Mouse (Mus musculus): Measurements from ENCODE around the gene Olfr402. TPM values are rescaled to one million over a fixed set of nuclear protein-coding genes. Genes with fewer than 3 reads are reported as not detected.

Gene Olfr402
- total RNA-seq (2023): not detected

DNA sequence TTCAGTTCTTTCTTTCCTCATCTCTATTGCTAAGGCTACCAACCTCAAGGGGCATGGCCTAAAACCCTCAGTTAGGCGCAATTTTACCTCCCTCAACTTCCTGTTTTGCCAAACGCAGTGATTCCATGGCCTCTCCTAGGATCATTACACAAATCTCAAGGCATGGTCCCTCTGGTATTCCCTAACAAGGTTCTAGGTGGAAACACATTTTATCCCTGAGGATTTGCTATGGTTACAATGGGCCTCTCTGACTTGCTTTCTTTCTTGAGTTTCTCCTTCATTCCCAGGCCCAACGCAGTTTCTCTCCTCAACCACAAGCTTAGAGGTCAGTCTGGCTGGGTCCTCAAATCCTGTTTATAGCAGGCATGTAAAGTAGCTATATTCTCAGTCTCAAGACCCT lies at the start of gene Olfr402:
Olfr402 (plus strand) TSS at position 301 of the 400 bp plus-strand sequence.

DNA sequence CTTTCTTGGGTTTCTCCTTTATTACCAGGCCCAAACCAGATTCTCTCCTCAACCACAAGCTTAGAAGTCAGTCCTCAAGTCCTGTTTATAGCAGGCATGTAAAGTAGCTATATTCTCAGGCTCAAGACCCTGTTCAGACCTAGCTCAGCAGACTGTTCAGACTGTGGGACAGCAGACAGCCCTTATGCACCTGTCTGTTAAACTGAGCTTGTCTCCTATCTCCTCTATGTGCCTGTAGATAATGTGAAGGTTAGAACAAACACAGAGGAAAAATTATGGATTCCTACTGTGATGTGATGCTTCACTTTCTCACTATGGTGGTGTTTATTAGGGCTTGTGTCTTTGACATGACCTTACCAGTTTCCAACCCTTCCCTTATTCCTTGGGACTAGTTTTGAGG lies 39.9 kb upstream of the Olfr402 start, which contains the start of gene Olfr401:
Olfr401 (plus strand) TSS at position 301 of the 400 bp plus-strand sequence.

GRCm38 (mm10) chr11:74185949-74186348 lies 32.6 kb downstream of the Olfr402 start, which contains the start of gene Olfr403:
Olfr403 (plus strand) TSS chr11:74186249.

Other genes starting within 250 kb of the Olfr402 start
- gene Olfr395, start 244.2 kb upstream of the Olfr402 start, total RNA-seq (2023): not detected
- gene Olfr23, start 216.9 kb upstream of the Olfr402 start, total RNA-seq (2023): not detected
- gene Olfr397, start 192.7 kb upstream of the Olfr402 start, total RNA-seq (2023): not detected
- not detected for gene Olfr398, start 163.1 kb upstream of the Olfr402 start, total RNA-seq (2023)
- not detected for gene Olfr139, start 97.0 kb upstream of the Olfr402 start, total RNA-seq (2023)
- not detected for gene Olfr399, start 96.9 kb upstream of the Olfr402 start, total RNA-seq (2023)
- gene Zfp616, start 83.6 kb upstream of the Olfr402 start, total RNA-seq (2023): not detected
- not detected for gene Olfr401, start 39.8 kb upstream of the Olfr402 start, total RNA-seq (2023)
- not detected for gene Olfr403, start 32.7 kb downstream of the Olfr402 start, total RNA-seq (2023)
- gene Olfr43, start 57.9 kb downstream of the Olfr402 start, total RNA-seq (2023): not detected
- not detected for gene Olfr406, start 106.3 kb downstream of the Olfr402 start, total RNA-seq (2023)
- not detected for gene Olfr59, start 130.2 kb downstream of the Olfr402 start, total RNA-seq (2023)
- not detected for gene Olfr410, start 184.5 kb downstream of the Olfr402 start, total RNA-seq (2023)
- not detected for gene Olfr411, start 199.1 kb downstream of the Olfr402 start, total RNA-seq (2023)
- gene Olfr412, start 208.5 kb downstream of the Olfr402 start, total RNA-seq (2023): not detected

Measured in CD8-positive naive resting alpha-beta T cell, adult 57 days (primary cell).